Mouse (Mus musculus) hindbrain, embryonic 12.5 days (tissue): ENCODE measurements around the gene Fdxacb1. TPM values are rescaled to one million over a fixed set of nuclear protein-coding genes. Genes with fewer than 3 reads are reported as not detected.

Experiments used
- ATAC-seq: fragments of 200-750 bp; cut with Nextera tagmentation; 2 replicates; pipeline ENCODE4 v1.8.0; 2017; ENCODE audit warnings: moderate TSS enrichment; ENCODE audit not compliant: low FRiP score
- H3K27ac ChIP-seq: fragments of 300-500 bp; sonication (generic); 2 replicates; pipeline ENCODE4 v1.5.1; 2016; ENCODE audit warnings: mild to moderate bottlenecking
- H3K27me3 ChIP-seq: fragments of 300-500 bp; sonication (generic); 2 replicates; pipeline ENCODE4 v1.6.1; 2016; ENCODE audit warnings: mild to moderate bottlenecking
- H3K36me3 ChIP-seq: fragments of 300-500 bp; sonication (generic); 2 replicates; pipeline ENCODE4 v1.6.1; 2016; ENCODE audit warnings: mild to moderate bottlenecking
- H3K4me1 ChIP-seq: fragments of 300-500 bp; sonication (generic); 2 replicates; pipeline ENCODE4 v1.6.1; 2016
- H3K4me2 ChIP-seq: fragments of 300-500 bp; sonication (generic); replicated peaks from 2 replicates; pipeline ENCODE4 v1.6.1; 2016; ENCODE audit warnings: mild to moderate bottlenecking
- H3K4me3 ChIP-seq: fragments of 300-500 bp; sonication (generic); 2 replicates; pipeline ENCODE4 v1.5.1; 2016; ENCODE audit warnings: mild to moderate bottlenecking
- H3K9ac ChIP-seq: fragments of 300-500 bp; sonication (generic); 2 replicates; pipeline ENCODE4 v1.6.1; 2016; ENCODE audit warnings: mild to moderate bottlenecking, moderate library complexity
- H3K9me3 ChIP-seq: fragments of 300-500 bp; sonication (generic); replicated peaks from 2 replicates; pipeline ENCODE4 v1.6.1; 2016; ENCODE audit warnings: mild to moderate bottlenecking
- WGBS: fragments of 180-500 bp; shearing (Covaris S2); methylation state at CpG from one replicate; pipeline ENCODE4 v1.1.7; 2016; 5-methylcytosine and 5-hydroxymethylcytosine counted together
- polyA plus RNA-seq: library from polyadenylated mRNA; unstranded; fragments of >200 nt; fragmentation: Nextera tagmentation; extraction: Ambion mirVana; gene quantifications from 2 replicates; pipeline ENCODE4 v1.2.1, GENCODE M21; 2016

Gene Fdxacb1
- polyA plus RNA-seq, 1 experiment from 2014 or later: 11.6 TPM

DNA sequence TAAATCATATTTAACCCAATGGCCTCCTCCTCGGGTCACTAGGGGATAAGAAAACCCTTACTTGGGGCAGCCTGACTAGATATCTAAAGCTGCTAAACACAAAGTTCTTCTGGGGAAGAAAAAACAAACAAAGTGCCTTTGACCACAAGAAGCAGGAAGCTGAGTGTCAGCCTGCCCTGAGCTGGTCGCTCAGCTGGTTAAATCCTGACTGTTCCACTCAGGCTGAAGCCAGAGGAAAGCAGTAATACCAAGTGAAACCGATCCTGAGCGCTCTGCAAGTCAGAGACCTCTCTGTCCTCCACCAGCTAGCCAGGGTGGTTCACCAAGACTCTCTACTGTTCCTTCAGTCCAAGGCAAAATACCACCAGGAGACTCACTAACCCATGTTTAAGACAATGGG, 38.4 kb upstream of the Fdxacb1 start:
- Histone ChIP-seq H3K4me1 (peaks cover 44% of the 10 kb centered on the region), H3K4me3 (no peak overlapping the region), H3K27ac (no peak overlapping the region), H3K4me2 (no peak overlapping the region), H3K9me3 (no peaks in the 10 kb centered on the region), H3K27me3 (no peaks in the 10 kb centered on the region; the same call in 1 of the 2 replicates), H3K9ac (no peak overlapping the region), H3K36me3 (no peaks in the 10 kb centered on the region)
- no peak for ATAC-seq
- WGBS: 54% methylated on average over 4 of the region's 4 CpGs

- no peak for ATAC-seq
- WGBS: 9% methylated on average over 4 of the region's 4 CpGs
- Histone ChIP-seq H3K27ac (peak overlapping the region; percentile 49; the same call in 1 of the 2 replicates), H3K4me3 (no peak overlapping the region), H3K4me2 (no peak overlapping the region), H3K36me3 (no peaks in the 10 kb centered on the region), H3K9me3 (no peaks in the 10 kb centered on the region), H3K4me1 (peaks cover 16% of the 10 kb centered on the region), H3K27me3 (no peaks in the 10 kb centered on the region; the same call in 1 of the 2 replicates), H3K9ac (no peak overlapping the region)
These were observed 35.5 kb upstream of the Fdxacb1 start for GRCm38 (mm10) chr9:50732560-50732959.

- Histone ChIP-seq H3K36me3 (no peaks in the 10 kb centered on the region), H3K4me3 (no peak overlapping the region), H3K27ac (no peak overlapping the region), H3K27me3 (no peaks in the 10 kb centered on the region; the same call in 1 of the 2 replicates), H3K9ac (no peak overlapping the region), H3K9me3 (no peaks in the 10 kb centered on the region), H3K4me1 (peaks cover 21% of the 10 kb centered on the region), H3K4me2 (peak overlapping the region; percentile 34)
- 6% methylated on average over 9 of the region's 9 CpGs for WGBS
- ATAC-seq: no peak
These were observed 33.0 kb upstream of the Fdxacb1 start for GRCm38 (mm10) chr9:50734989-50735388.

DNA sequence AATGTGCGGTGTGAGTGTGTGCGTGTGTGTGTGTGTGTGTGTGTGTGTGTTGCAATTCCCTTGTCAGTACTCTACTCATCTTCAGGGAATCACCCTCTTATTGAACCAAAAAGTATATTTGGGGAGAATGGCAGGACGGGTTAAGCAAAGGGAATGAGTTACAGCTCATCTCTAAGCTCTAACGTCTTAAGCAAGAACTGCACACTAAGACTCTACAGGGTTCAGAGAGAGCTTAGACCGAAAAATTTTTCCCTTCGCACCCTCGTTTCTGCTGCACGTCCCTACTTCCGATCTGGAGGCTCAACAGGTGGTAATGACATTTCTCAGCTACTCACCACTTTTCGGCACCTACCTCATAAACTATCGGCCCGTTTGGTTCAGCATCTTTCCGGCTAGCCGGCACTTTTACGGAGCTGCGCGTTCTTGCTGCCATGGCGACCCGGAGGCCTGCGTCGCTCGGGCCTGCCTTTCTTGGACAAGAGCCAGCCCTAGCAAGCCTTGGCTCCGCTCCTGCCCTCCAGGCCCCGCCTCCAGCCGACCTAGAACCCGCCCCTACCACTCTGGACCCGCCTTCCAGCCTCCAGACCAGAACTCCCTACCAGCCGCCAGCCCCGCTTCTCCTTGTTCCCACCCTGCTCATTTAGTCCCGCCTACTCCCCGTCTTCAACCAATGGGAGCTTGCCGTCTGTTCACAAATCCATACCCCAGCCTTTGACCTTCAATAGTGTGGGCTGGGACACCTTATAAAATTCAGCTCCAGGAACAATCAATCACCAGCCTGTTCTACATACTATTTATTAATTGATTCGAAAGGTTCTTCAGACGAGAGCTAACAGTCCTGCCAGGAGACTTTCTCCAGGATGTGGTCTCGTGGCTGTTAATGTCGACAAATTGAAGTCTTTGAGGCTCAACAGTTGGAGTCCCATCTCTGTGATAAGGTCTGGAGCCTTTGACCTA, 28.8 kb upstream of the Fdxacb1 start, which contains the start of gene Dixdc1:
Dixdc1 (minus strand) TSS at position 604 of the 957 bp plus-strand sequence.
- peaks cover 9% of the 10 kb centered on the region for H3K4me1 ChIP-seq
- H3K27ac ChIP-seq: no peak within 1 kb of the TSS
- peak within 1 kb of the TSS; percentile 39; the same call in 1 of the 2 replicates for H3K9ac ChIP-seq
- no peaks in the 10 kb centered on the region for H3K36me3 ChIP-seq
- no peaks in the 10 kb centered on the region for H3K9me3 ChIP-seq
- WGBS: 12% methylated on average over 36 of the region's 36 CpGs
- H3K4me2 ChIP-seq: peak within 1 kb of the TSS; percentile 54
- ATAC-seq: peak; percentile 97
- no peaks in the 10 kb centered on the region for H3K27me3 ChIP-seq
- peak within 1 kb of the TSS; percentile 26 for H3K4me3 ChIP-seq

GRCm38 (mm10) chr9:50740867-50741784, 26.9 kb upstream of the Fdxacb1 start:
- no peak overlapping the region for H3K4me2 ChIP-seq
- H3K4me1 ChIP-seq: peaks cover 11% of the 10 kb centered on the region
- no peaks in the 10 kb centered on the region for H3K9me3 ChIP-seq
- H3K27me3 ChIP-seq: peaks cover 12% of the 10 kb centered on the region
- 93% methylated on average over 14 of the region's 14 CpGs for WGBS
- H3K4me3 ChIP-seq: no peak overlapping the region
- no peak overlapping the region for H3K27ac ChIP-seq
- no peak overlapping the region for H3K9ac ChIP-seq
- H3K36me3 ChIP-seq: no peaks in the 10 kb centered on the region
- no peak for ATAC-seq

DNA sequence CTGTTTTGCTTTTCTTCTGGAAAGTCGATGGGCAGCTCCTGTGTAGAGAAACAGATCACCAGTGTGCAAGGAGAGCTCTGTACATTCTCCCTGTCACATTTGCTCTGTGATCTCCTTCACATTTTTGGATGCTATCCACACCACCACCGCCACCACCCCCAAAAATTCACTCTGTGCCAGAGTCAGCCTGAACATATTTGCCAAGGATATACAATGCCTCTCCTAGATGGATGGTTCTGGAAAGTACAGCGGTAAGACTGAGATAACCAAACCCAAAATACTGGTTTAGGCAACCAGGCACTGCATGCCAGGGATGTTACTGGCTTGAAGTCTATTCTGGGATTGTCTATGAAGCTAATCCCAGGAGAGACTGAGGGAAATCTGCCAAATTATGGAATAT, 25.8 kb upstream of the Fdxacb1 start:
- no peak for ATAC-seq
- Histone ChIP-seq H3K4me2 (no peak overlapping the region), H3K4me1 (peaks cover 15% of the 10 kb centered on the region), H3K36me3 (no peaks in the 10 kb centered on the region), H3K9me3 (no peaks in the 10 kb centered on the region), H3K9ac (no peak overlapping the region), H3K4me3 (no peak overlapping the region), H3K27ac (no peak overlapping the region), H3K27me3 (peaks cover 23% of the 10 kb centered on the region)
- WGBS: 83% methylated on average over 3 of the region's 3 CpGs

GRCm38 (mm10) chr9:50742744-50743143, 25.3 kb upstream of the Fdxacb1 start:
- Histone ChIP-seq H3K4me3 (no peak overlapping the region), H3K4me1 (peaks cover 15% of the 10 kb centered on the region), H3K27ac (no peak overlapping the region), H3K27me3 (peaks cover 23% of the 10 kb centered on the region), H3K9ac (no peak overlapping the region), H3K9me3 (no peaks in the 10 kb centered on the region), H3K4me2 (no peak overlapping the region), H3K36me3 (no peaks in the 10 kb centered on the region)
- no peak for ATAC-seq
- WGBS: 77% methylated on average over 2 of the region's 2 CpGs

- H3K4me3 ChIP-seq: peak overlapping the region; percentile 28
- peak overlapping the region; percentile 55 for H3K4me2 ChIP-seq
- no peaks in the 10 kb centered on the region for H3K9me3 ChIP-seq
- no peak overlapping the region for H3K9ac ChIP-seq
- 14% methylated on average over 7 of the region's 7 CpGs for WGBS
- peaks cover 7% of the 10 kb centered on the region for H3K4me1 ChIP-seq
- H3K27ac ChIP-seq: no peak overlapping the region
- H3K27me3 ChIP-seq: peaks cover 25% of the 10 kb centered on the region
- no peak for ATAC-seq
- no peaks in the 10 kb centered on the region for H3K36me3 ChIP-seq
These were observed 22.2 kb upstream of the Fdxacb1 start for GRCm38 (mm10) chr9:50745806-50746205.

- H3K4me3 ChIP-seq: peak within 1 kb of the TSS; percentile 28
- ATAC-seq: no peak
- H3K27ac ChIP-seq: no peak within 1 kb of the TSS
- H3K27me3 ChIP-seq: peaks cover 25% of the 10 kb centered on the region
- peak within 1 kb of the TSS; percentile 55 for H3K4me2 ChIP-seq
- peaks cover 7% of the 10 kb centered on the region for H3K4me1 ChIP-seq
- WGBS: 3% methylated on average over 19 of the region's 19 CpGs
- no peaks in the 10 kb centered on the region for H3K9me3 ChIP-seq
- H3K36me3 ChIP-seq: no peaks in the 10 kb centered on the region
- H3K9ac ChIP-seq: peak within 1 kb of the TSS; percentile 48; the same call in 1 of the 2 replicates
These were observed 21.8 kb upstream of the Fdxacb1 start, which contains the start of gene 2310030G06Rik for GRCm38 (mm10) chr9:50746214-50746677. TSS of gene 2310030G06Rik (minus strand) at chr9:50746536.

DNA sequence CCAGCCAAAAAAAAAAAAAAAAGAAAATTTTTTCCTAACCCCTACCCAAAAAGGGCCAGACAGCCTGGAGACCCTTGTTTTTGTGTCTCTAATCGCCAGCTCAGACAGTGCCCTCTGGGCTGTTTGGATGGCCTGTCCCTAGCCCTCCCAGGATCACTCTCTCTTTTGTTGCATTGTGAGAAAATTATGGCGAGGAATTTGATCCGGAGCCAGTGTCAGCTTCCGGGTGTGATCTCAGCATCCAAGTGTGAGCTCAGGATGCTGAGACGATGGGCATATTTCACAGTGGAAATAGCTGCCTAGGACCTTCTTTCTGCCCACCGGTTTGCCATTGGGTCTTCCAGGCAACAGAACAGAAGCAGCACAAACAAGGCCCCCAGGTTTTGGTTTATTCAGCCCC, 17.3 kb upstream of the Fdxacb1 start:
- peaks cover 20% of the 10 kb centered on the region for H3K27me3 ChIP-seq
- H3K36me3 ChIP-seq: no peaks in the 10 kb centered on the region
- peaks cover 7% of the 10 kb centered on the region for H3K4me1 ChIP-seq
- no peak overlapping the region for H3K4me3 ChIP-seq
- H3K27ac ChIP-seq: no peak overlapping the region
- H3K9ac ChIP-seq: no peak overlapping the region
- WGBS: 71% methylated on average over 6 of the region's 6 CpGs
- no peak for ATAC-seq
- no peaks in the 10 kb centered on the region for H3K9me3 ChIP-seq
- H3K4me2 ChIP-seq: no peak overlapping the region

DNA sequence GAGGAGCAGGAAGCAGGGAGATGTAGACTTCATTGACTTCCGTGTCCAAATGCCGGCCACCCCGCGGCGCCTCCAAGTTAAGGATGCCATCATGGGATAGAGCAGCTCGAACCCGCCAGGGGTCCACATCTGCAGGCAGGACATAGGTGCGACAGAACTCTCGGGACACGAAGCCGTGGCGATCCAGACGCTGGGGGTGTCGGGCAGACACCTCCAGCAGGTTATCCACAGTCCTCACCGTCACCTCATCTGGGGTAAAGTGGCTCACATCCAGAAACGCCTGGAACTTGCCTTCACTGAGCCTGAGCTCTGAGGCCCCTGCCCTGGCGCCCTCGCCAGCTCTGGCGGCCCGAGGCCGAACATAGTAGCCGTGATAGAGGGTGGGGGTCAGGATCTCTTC, 16.7 kb upstream of the Fdxacb1 start, which contains the start of gene Cryab:
Cryab (plus strand) TSS at position 3 of the 400 bp plus-strand sequence.
- no peaks in the 10 kb centered on the region for H3K36me3 ChIP-seq
- H3K27me3 ChIP-seq: peaks cover 14% of the 10 kb centered on the region
- no peaks in the 10 kb centered on the region for H3K9me3 ChIP-seq
- no peak for ATAC-seq
- H3K4me1 ChIP-seq: peaks cover 2% of the 10 kb centered on the region; the same call in 1 of the 2 replicates
- no peak within 1 kb of the TSS for H3K4me3 ChIP-seq
- H3K9ac ChIP-seq: no peak within 1 kb of the TSS
- H3K27ac ChIP-seq: no peak within 1 kb of the TSS
- no peak within 1 kb of the TSS for H3K4me2 ChIP-seq
- WGBS: 76% methylated on average over 22 of the region's 22 CpGs
